Mouse (Mus musculus) midbrain, embryonic 11.5 days (tissue): ENCODE measurements around the gene Fem1a. TPM values are rescaled to one million over a fixed set of nuclear protein-coding genes. Genes with fewer than 3 reads are reported as not detected.

Experiments used
- ATAC-seq: fragments of 200-750 bp; cut with Nextera tagmentation; 2 replicates; pipeline ENCODE4 v1.8.0; 2017; ENCODE audit warnings: moderate TSS enrichment, moderate library complexity; ENCODE audit not compliant: low FRiP score
- DNase-seq: peaks from one replicate; pipeline ENCODE4 v3.0.0; 2015; ENCODE audit warnings: low spot score; ENCODE audit errors: missing footprints
- H3K27ac ChIP-seq: fragments of 300-500 bp; sonication (generic); 2 replicates; pipeline ENCODE4 v1.5.1; 2014; ENCODE audit warnings: low read depth, low read length
- H3K27me3 ChIP-seq: fragments of 300-500 bp; sonication (generic); 2 replicates; pipeline ENCODE4 v1.6.1; 2014; ENCODE audit warnings: mild to moderate bottlenecking, low read length, moderate library complexity, mixed read lengths; ENCODE audit not compliant: control insufficient read depth, insufficient read depth
- H3K36me3 ChIP-seq: fragments of 300-500 bp; sonication (generic); 2 replicates; pipeline ENCODE4 v1.6.1; 2014; ENCODE audit warnings: mild to moderate bottlenecking, low read length, moderate library complexity, mixed read lengths; ENCODE audit not compliant: control insufficient read depth, insufficient read depth
- H3K4me1 ChIP-seq: fragments of 300-500 bp; sonication (generic); 2 replicates; pipeline ENCODE4 v1.6.1; 2014; ENCODE audit warnings: low read length; ENCODE audit not compliant: control insufficient read depth, insufficient read depth
- H3K4me2 ChIP-seq: fragments of 300-500 bp; sonication (generic); 2 replicates; pipeline ENCODE4 v1.6.1; 2014; ENCODE audit warnings: mild to moderate bottlenecking, moderate library complexity
- H3K4me3 ChIP-seq: fragments of 300-500 bp; sonication (generic); 2 replicates; pipeline ENCODE4 v1.5.1; 2014; ENCODE audit warnings: low read depth, low read length
- H3K9ac ChIP-seq: fragments of 300-500 bp; sonication (generic); 2 replicates; pipeline ENCODE4 v1.6.1; 2014; ENCODE audit warnings: low read length
- H3K9me3 ChIP-seq: fragments of 300-500 bp; sonication (generic); 2 replicates; pipeline ENCODE4 v1.6.1; 2016; ENCODE audit warnings: low read length; ENCODE audit not compliant: control insufficient read depth
- WGBS: fragments of 180-500 bp; shearing (Covaris S2); extraction: QIAGEN DNeasy Blood & Tissue Kit; methylation state at CpG from one replicate; pipeline ENCODE4 v1.1.7; 2014; 5-methylcytosine and 5-hydroxymethylcytosine counted together
- polyA plus RNA-seq: library from polyadenylated mRNA; unstranded; fragments of >200 nt; fragmentation: Nextera tagmentation; extraction: Ambion mirVana; gene quantifications from 2 replicates; pipeline ENCODE4 v1.2.1, GENCODE M21; 2014

Fem1a gene
- polyA plus RNA-seq, 1 experiment from 2014 or later: 12.7 TPM

DNA sequence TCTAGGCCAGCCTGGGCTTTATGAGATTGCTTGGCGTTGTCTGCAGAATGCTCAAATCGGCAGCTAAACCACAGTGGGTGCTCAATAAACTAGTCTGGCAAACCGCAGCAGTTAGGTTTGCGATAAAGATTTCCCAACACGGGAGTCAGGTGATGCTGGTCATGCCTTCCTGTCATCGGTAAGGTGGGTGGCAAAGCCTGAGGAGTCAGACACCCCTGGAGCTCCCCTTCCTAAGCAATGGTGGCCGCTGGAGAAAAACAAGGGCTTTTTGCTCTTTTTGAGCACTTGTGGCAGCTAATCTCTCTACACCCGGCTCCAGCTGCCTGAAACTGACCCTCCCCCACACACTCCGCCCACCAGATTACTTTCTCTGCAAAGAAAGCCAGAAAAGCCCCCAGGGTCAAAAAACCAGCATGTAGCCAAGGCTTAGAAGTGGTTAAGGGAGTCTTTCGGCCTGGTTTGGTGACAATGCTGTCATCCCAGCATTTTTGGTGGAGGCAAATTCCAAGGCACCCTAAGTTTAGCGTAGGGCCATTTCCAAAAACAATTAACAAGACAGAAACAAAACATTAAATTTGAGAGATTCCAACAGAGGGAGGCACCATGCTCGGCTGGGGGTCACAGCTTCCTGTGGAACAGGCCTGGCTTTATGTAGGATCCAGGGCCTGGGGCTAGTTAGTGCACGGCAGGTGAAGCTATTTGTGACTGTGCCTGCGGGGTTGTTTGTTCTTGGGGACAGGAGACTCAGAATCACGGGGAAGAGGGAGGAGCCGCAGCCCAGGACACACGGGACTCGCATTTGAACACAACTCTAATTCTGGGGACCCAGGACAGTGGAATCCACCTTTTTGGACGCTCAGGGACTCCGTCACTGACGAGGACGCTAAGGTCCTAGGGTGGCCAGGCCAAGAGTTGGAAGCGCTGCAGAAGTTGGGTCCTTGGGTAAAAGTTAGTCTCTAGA is 33.0 kb downstream of the Fem1a start:
- H3K9ac ChIP-seq: peak overlapping the region; percentile 71
- ATAC-seq: peak; percentile 33
- 2% methylated on average over 23 of the region's 23 CpGs for WGBS
- H3K4me2 ChIP-seq: peak overlapping the region; percentile 63
- H3K9me3 ChIP-seq: no peaks in the 10 kb centered on the region
- peak; percentile 97 for DNase-seq
- peak overlapping the region; percentile 37 for H3K4me3 ChIP-seq
- peaks cover 3% of the 10 kb centered on the region; the same call in 1 of the 2 replicates for H3K36me3 ChIP-seq
- peaks cover 29% of the 10 kb centered on the region for H3K4me1 ChIP-seq
- peak overlapping the region; percentile 82 for H3K27ac ChIP-seq
- H3K27me3 ChIP-seq: no peaks in the 10 kb centered on the region

DNA sequence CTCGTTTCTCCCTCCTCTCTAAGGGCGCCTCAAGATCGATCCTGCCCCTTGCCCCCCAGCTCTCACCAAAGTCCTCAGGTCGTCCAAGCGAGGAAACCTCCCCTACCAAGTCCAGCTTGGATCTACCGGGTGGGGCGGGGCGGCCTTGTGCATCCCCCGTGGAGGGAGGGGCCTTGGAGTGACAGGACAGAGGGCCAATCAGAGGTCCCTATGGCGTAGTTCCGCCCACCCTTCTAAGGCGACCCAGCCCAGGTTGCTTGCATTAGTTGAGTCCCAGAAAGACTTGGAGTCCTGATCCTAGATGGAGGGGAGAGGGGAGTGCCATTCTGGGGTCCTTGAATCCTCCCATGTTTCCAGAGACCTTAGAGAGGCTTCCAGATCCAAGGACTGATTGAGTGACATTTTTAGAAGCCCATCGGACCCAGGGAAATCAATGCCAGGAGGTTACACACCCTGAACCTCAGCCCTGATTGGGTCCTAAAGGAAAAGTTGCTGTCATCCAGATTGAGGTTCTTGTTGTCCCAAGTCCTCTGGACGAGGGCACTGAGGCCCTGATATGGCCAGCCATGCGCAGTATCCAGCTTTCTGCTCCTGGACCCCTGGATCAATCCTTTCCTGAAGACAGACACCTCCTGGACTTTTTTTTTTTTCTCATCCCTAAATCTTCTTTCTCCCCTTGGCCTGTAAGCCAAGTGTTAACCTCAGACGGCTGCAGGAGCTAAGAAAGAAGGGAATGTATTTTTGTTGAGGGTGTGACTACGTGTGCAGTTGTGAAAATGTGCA is 34.0 kb downstream of the Fem1a start:
- Histone ChIP-seq H3K36me3 (peaks cover under 1% of the 10 kb centered on the region; the same call in 1 of the 2 replicates), H3K9ac (peak overlapping the region; percentile 71), H3K9me3 (no peaks in the 10 kb centered on the region), H3K4me3 (peak overlapping the region; percentile 37), H3K27ac (peak overlapping the region; percentile 82), H3K27me3 (no peaks in the 10 kb centered on the region), H3K4me2 (peak overlapping the region; percentile 63), H3K4me1 (peaks cover 29% of the 10 kb centered on the region)
- DNase-seq (peak; percentile 99), ATAC-seq (peak; percentile 79)
- 3% methylated on average over 17 of the region's 17 CpGs for WGBS

DNA sequence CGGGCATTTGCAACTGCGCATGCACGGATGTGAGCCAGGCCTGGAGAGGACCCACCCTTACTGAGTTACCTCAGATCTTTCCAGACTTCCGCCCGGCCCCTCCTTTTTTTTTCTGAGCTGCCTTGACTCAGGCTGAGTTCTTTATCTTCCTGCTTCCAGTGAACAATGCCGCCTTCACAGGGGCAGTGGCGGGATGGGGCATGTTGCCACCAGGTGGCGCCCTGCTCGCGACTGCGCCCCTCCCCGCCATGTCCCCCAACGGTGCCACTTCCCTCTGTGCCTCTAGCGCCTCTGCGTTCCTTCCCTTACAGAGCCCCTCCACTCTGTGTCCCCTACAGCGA is 34.5 kb downstream of the Fem1a start:
- DNase-seq (peak; percentile 99), ATAC-seq (peak; percentile 89)
- H3K9ac ChIP-seq: peak overlapping the region; percentile 59
- peak overlapping the region; percentile 82 for H3K27ac ChIP-seq
- no peaks in the 10 kb centered on the region for H3K9me3 ChIP-seq
- peak overlapping the region; percentile 37; the same call in 1 of the 2 replicates for H3K4me3 ChIP-seq
- 1% methylated on average over 16 of the region's 16 CpGs for WGBS
- H3K36me3 ChIP-seq: no peaks in the 10 kb centered on the region
- peaks cover 29% of the 10 kb centered on the region for H3K4me1 ChIP-seq
- H3K27me3 ChIP-seq: no peaks in the 10 kb centered on the region
- peak overlapping the region; percentile 63 for H3K4me2 ChIP-seq

GRCm38 (mm10) chr17:56291826-56292475 is 35.3 kb downstream of the Fem1a start:
- H3K9me3 ChIP-seq: no peaks in the 10 kb centered on the region
- WGBS: 52% methylated on average over 7 of the region's 7 CpGs
- H3K4me2 ChIP-seq: no peak overlapping the region
- no peak overlapping the region; the same call in none of the 2 replicates for H3K27ac ChIP-seq
- H3K4me1 ChIP-seq: peaks cover 29% of the 10 kb centered on the region
- no peaks in the 10 kb centered on the region for H3K36me3 ChIP-seq
- no peaks in the 10 kb centered on the region for H3K27me3 ChIP-seq
- no peak for DNase-seq
- no peak for ATAC-seq
- H3K4me3 ChIP-seq: no peak overlapping the region
- H3K9ac ChIP-seq: peak overlapping the region; percentile 59

- Histone ChIP-seq H3K4me1 (peaks cover 28% of the 10 kb centered on the region), H3K27ac (no peak within 1 kb of the TSS; the same call in 1 of the 2 replicates), H3K9me3 (no peaks in the 10 kb centered on the region), H3K36me3 (no peaks in the 10 kb centered on the region), H3K9ac (0 out of 2 replicates have a peak within 1 kb of the TSS, but pooled peaks have one; percentile 12), H3K27me3 (no peaks in the 10 kb centered on the region), H3K4me2 (no peak within 1 kb of the TSS), H3K4me3 (no peak within 1 kb of the TSS)
- 93% methylated on average over 4 of the region's 4 CpGs for WGBS
- ATAC-seq (no peak), DNase-seq (no peak)
Observed at GRCm38 (mm10) chr17:56292531-56293222, 36.1 kb downstream of the Fem1a start, which contains the start of gene Plin3. TSS of gene Plin3 (minus strand) at chr17:56292873.

DNA sequence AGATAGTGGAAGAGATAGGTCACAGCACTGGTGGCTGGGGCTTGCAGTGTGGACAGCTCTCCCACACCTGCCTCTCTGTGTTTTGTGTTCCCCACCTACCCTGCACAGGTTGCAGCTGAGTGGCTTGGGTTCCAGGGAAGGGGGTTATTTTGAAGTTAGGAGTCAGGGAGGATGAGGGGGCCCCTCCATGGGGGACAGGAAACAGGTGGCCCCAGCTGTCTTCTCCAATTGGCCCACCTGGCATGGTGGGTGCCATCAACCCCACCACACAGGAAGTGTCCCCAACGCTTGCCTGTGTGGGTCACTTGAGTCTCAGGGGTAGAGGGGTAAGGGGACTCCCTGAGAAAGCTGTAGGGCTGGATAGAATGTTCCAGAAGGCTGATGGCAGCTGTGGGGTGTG is 36.7 kb downstream of the Fem1a start:
- DNase-seq (no peak), ATAC-seq (no peak)
- no peak overlapping the region for H3K9ac ChIP-seq

DNA sequence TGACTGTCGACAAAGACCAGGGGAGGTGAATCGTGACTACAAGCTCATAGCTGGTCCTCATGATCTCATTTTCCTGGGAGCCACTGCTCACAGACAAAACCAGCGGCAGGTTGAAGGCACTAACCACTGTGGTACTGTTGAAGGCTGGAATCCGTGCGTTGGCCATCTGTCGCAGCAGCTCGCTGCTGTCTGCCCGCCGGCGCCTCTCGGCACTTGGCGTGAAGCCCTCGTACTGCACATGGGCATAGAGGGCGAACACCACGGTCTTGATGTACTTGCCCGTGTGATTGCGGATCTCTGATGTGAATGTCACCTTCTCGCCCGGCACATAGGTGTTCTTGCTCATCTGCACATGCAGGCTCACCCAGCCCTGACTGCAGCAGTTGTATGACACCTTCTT is 37.6 kb downstream of the Fem1a start:
- no peaks in the 10 kb centered on the region for H3K9me3 ChIP-seq
- H3K4me3 ChIP-seq: no peak overlapping the region
- H3K4me2 ChIP-seq: no peak overlapping the region
- no peak overlapping the region for H3K9ac ChIP-seq
- H3K4me1 ChIP-seq: peaks cover 17% of the 10 kb centered on the region
- H3K27ac ChIP-seq: no peak overlapping the region
- ATAC-seq (no peak), DNase-seq (no peak)
- no peaks in the 10 kb centered on the region for H3K36me3 ChIP-seq
- 93% methylated on average over 19 of the region's 19 CpGs for WGBS
- H3K27me3 ChIP-seq: no peaks in the 10 kb centered on the region

More for the DNA sequence above, 36.7 kb downstream of the Fem1a start:
- H3K4me2 ChIP-seq: no peak overlapping the region
- H3K9me3 ChIP-seq: no peaks in the 10 kb centered on the region
- no peak overlapping the region for H3K27ac ChIP-seq
- no peaks in the 10 kb centered on the region for H3K27me3 ChIP-seq
- WGBS: 94% methylated on average over 1 of the region's 1 CpGs
- H3K36me3 ChIP-seq: no peaks in the 10 kb centered on the region
- H3K4me1 ChIP-seq: peaks cover 25% of the 10 kb centered on the region
- no peak overlapping the region for H3K4me3 ChIP-seq

- Histone ChIP-seq H3K4me2 (no peak overlapping the region), H3K36me3 (no peaks in the 10 kb centered on the region), H3K9ac (no peak overlapping the region), H3K4me1 (no peaks in the 10 kb centered on the region), H3K27me3 (no peaks in the 10 kb centered on the region), H3K27ac (no peak overlapping the region), H3K9me3 (no peaks in the 10 kb centered on the region), H3K4me3 (no peak overlapping the region)
- 73% methylated on average over 1 of the region's 1 CpGs for WGBS
- ATAC-seq (no peak), DNase-seq (no peak)
Observed at GRCm38 (mm10) chr17:56296201-56296600, 39.6 kb downstream of the Fem1a start.
